Mouse (Mus musculus) cerebellum, adult 11-12 months (tissue): Measurements from ENCODE around the gene Stmn1.

Experiments used
- DNase-seq: peaks from one replicate; pipeline ENCODE4 v3.0.0; 2022

The Stmn1 gene

GRCm38 (mm10) chr4:134458856-134459255 is 9.3 kb upstream of the Stmn1 start:
- peak; percentile 95 for DNase-seq

DNA sequence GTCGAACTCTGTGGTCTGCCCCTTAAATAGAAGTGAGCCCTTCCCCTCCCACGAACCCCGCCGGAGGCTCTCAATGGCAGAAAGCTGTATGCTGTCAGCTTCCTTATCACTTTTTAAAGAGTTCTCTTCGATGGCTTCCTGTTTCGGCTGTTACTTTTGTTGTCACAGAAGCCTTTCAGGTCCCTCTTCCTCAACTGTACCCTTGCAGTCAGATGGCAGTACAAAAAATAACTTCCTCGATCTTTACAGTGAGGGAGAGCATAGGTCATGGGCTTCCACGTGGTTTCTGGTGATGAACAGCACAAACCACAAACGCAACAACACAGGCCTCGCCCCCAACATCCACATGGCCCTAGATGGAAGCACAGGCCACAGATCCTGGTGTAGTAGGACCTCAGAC is 7.8 kb upstream of the Stmn1 start:
- DNase-seq = no peak

DNA sequence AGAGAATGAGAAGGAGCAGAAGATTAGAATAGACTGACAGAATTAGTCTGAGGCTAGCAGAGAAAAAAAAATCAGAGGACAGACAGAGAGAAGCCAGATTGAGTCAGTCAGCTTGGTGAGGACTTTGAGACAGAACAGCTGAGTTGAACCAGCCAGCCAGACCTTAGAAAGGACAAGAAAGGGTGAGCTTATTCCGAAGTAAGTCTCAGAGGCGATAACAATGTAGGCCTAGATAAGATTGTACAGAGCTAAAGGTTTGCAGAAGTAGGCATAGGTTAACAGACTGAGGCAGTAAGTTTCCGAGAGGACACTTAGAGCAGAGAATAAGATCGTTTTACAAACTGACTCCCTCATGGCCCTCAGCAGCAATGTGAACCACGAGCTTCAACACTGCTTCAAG is 6.9 kb upstream of the Stmn1 start:
- DNase-seq = no peak

DNA sequence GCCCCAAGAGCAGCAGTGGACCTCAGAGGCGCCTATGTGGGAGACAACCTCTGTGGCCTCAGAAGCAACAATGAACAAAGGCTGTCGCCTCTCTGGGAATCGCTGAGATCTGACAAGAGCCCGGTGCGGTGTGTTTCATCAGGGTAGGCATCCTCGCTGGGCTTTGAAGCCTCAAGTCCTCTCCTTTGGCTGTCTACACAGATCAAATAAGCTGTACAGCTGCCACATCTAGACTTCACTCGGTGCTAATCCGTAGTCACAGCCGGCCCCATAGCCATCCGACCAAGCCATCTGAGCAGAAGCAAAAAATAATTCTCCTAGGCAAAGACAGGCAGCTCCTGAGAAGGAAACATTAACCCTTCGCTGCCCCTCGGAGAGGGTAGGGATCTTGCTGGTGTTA is 2.3 kb upstream of the Stmn1 start:
- no peak for DNase-seq

DNA sequence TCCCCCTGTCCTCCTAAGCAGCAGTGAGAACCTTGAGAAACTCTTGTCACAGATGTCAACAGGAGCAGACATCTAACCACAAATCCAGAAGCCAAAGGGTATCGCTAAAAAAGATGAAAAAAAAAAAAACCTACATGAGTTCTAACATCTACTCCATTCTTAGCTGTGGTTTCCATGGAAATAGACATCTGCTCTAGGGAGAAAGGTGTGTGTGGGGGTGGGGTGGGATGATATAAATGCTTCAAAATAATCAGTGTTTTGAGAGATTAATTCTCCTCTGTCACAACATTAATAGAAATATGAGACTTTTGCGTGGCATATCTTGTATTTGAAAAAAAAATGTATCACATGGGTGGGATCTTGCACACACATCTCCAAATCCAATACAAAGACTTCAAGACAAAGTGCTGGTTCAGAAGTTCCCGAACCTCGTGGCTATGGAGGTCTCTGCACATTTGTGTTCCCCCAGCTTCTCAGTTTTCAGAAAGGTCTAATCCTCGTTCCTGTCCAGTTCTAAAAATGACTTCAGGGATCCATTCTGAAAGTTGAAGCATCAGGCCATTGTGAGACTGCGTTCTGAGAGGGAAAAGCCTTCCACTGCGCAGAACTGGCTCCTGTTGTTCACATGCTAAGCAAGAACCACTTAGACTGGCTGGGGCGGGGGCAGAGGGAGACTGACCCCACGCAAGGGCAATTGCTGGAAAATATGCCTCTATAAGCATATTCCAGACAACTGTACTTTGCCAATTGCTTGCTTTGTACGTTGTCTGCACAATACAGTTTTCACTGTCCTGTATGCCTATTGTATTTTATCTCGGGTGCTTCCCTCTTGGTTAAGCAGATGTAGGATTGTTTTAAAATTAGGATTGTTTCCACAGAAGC is 1.5 kb upstream of the Stmn1 start:
- DNase-seq = no peak

DNA sequence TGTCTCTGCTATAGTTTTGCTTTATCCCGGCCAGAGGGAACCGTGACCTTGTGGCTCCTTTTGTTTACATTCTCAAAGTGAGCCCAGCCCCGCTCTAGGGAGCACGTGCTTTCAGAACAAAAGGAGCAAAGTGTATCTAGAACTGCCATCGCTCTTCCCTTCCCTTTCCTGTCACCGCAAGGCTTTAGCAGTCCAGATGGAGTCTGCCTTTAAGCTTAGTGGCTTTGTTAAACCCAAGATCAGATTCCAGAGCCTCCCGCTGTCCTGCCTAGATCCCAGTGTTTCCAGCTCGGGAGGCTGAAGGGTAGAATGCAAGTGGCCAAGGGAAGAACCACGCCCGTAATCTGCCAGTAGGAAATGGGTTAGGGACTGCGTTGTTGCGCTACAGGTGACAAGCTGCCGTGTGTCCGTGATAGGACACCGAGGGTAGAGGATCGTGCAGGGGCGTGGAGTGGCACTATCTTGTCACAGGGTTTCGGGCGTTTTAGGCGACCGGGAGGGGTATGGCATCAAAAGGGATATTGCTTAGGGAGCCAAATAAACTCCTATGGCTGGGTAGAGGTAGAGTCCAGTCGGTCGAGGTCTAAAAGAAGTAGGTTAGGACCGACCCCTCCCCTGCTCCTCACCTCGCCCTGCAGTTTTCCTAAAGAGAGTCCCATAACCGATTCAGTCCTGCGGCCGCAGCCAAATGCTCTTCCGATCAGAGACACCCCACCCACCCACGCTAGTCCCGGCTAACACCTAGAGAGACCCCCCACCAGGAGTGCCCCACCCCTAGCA is 495 bp upstream of the Stmn1 start:
- DNase-seq = peak; percentile 68

- DNase-seq = peak; percentile 95
These were observed 602 bp downstream of the Stmn1 start for GRCm38 (mm10) chr4:134468578-134469266.

GRCm38 (mm10) chr4:134469341-134469796 is 1.2 kb downstream of the Stmn1 start:
- DNase-seq = no peak

- DNase-seq = no peak
These were observed 1.9 kb downstream of the Stmn1 start for GRCm38 (mm10) chr4:134469985-134470384.

DNA sequence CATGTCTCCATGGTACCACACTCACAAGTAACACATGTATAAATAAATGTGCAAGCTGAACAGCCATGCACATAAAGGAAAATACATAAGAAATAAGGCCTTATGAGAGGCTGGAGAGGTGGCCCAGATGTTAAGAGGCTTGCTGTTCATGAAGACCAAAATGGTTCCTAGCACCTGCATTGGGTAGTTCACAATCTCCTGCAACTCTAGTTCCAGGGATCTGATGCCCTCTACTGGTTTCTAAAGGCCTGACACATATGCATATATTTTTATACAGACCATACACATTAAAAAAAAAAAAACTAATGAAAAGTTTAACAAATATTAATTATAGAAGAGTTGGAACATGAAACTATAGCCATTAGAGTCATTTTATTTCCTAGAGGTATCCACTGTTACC is 3.3 kb downstream of the Stmn1 start:
- no peak for DNase-seq

GRCm38 (mm10) chr4:134473764-134474163 is 5.6 kb downstream of the Stmn1 start:
- no peak for DNase-seq

DNA sequence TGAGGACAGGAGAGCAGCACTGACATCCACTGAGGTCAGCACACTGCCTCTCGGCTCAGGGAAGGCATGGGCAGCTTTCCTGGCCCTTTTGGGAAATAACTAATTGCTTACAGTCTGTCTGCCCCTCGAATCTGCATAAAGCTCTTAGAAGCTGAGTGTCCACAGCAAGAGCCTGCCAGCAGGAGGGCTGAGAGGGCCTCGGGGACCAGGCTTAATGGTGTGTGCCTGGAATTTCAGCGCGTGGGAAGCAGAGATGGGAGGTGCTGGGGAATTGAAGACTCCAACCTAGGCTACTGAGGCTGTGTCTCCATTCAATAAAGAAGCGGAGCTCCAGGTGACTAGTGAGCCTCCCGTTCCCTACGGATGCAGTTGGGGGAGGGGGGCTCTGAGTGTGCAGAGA is 6.1 kb downstream of the Stmn1 start:
- DNase-seq = no peak

DNA sequence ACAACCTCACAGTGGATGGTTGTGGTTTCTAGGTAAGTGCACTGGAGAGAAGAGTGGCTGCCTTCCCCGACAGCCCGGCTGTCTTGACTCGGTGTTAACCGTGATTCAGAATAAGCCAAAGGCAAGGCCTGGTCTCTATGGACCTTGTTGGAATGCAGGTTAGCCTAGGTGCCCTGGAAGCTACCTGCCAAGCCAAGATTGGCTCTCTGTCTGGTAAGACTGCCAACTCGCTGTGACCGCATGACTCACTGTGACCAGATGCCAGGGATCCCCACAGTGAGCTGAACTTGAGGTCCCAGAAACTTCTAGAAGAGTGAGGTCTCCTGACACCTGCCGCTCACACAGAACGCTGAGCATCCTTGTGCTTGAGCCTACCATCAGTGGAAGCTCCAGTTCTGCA is 8.8 kb downstream of the Stmn1 start:
- DNase-seq = peak; percentile 77

- peak; percentile 92 for DNase-seq
These were observed 9.9 kb downstream of the Stmn1 start for GRCm38 (mm10) chr4:134478031-134478430.

- no peak for DNase-seq
These were observed 11.7 kb downstream of the Stmn1 start for GRCm38 (mm10) chr4:134479839-134480238.

DNA sequence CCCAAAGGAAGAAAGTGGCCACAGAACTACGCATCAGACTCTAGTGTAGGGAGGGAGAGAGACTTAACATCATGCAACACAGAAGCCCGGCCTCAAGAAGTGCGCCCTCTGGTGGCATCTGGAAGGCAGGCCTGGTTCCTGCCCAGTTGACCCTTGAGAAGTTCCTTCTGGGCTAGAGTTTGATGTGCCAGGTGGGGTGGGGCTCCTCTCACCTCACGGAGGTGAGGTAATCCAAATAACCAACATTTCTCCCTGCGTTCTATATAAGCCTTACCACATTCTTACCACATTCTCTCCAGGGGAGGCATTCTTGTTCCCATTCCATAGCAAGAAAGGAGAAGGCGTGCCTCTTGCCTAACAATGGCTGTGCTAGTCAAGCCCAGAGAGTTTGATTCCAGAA is 12.7 kb downstream of the Stmn1 start:
- DNase-seq = peak; percentile 83

- DNase-seq = no peak
These were observed 13.2 kb downstream of the Stmn1 start for GRCm38 (mm10) chr4:134481270-134481669.

GRCm38 (mm10) chr4:134482442-134482841 is 14.3 kb downstream of the Stmn1 start:
- peak; percentile 65 for DNase-seq

DNA sequence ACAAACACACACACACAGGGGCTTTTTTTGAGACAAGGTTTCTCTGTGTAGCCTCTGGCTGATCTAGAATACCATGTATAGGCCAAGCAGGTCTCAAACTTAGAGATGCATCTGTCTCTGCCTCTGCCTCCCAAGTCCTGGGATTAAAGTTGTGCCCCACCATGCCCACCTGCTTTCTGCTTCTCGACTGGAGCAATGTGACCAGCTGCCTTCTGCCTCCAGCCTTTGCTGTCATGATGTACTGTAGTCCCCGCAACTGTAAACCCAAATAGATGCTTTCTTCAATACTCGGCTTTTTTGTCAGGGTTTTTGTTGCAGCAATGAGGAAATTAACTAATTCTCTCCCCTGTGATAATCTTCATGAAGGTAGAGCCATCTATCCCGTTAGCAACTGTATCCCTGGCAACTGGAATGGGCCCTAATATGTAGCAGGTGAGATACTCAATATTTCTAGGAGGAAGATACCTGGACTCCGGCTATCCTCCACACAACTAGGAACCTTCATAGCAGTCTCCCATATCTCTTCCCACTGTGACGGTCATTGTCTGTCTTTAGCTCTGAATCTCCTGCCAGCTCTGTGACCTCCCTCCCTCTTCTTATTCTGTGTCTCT is 15.1 kb downstream of the Stmn1 start:
- peak; percentile 55 for DNase-seq

GRCm38 (mm10) chr4:134483696-134484095 is 15.6 kb downstream of the Stmn1 start:
- DNase-seq = peak; percentile 96

- peak; percentile 73 for DNase-seq
These were observed 16.1 kb downstream of the Stmn1 start for GRCm38 (mm10) chr4:134484231-134484630.

- DNase-seq = peak; percentile 67
These were observed 17.2 kb downstream of the Stmn1 start for GRCm38 (mm10) chr4:134485151-134485900.
